In genomic region chr14:21985426-21985931, GRCm38 (mm10) we compare ENCODE assay signal across 8 mouse cellular contexts. TPM values are rescaled to one million over a fixed set of nuclear protein-coding genes. Genes with fewer than 3 reads are reported as not detected.
DNase-seq lines count a peak whose midpoint lies in the region; ATAC-seq lines count a peak whose summit lies in the region.

No protein-coding gene starts in this region.

- peaks cover 13% of the 10 kb centered on the region; the same call in 1 of the 2 replicates for H3K4me1 ChIP-seq in embryonic facial prominence, embryonic 14.5 days (ENCODE audit: control insufficient read depth, insufficient read depth, low read length)
- peaks cover 3% of the 10 kb centered on the region for H3K4me1 ChIP-seq in hindbrain, embryonic 11.5 days (replicated peaks; ENCODE audit: control insufficient read depth, insufficient read depth, low read length)
- H3K4me1 ChIP-seq in neural tube, embryonic 14.5 days (ENCODE audit: control insufficient read depth, insufficient read depth, low read length): peaks cover 14% of the 10 kb centered on the region

- peak overlapping the region; percentile 98 for H3K27ac ChIP-seq in embryonic facial prominence, embryonic 14.5 days (replicated peaks; ENCODE audit: low read depth, low read length)
- peak overlapping the region; percentile 100 for H3K27ac ChIP-seq in hindbrain, embryonic 11.5 days (ENCODE audit: low read depth, low read length)
- H3K27ac ChIP-seq in neural tube, embryonic 14.5 days (ENCODE audit: low read depth, low read length): peak overlapping the region; percentile 97

- peak; percentile 17 for DNase-seq in thymus, postnatal 0 days (ENCODE audit: low spot score)
- DNase-seq in thymus, postnatal 25 days: no peak
- no peak for DNase-seq in embryonic facial prominence, embryonic 14.5 days (ENCODE audit: low spot score)
- DNase-seq in hindbrain, embryonic 11.5 days (ENCODE audit: low spot score): peak; percentile 81
- peak; percentile 11 for DNase-seq in liver
- no peak for DNase-seq in left cerebral cortex, postnatal 10 days (ENCODE audit: extremely low spot score in 1 of 2, low spot score in 2 of 2)
- no peak for DNase-seq in T-cell, adult 2 months (ENCODE audit: low spot score)

- WGBS in embryonic facial prominence, embryonic 14.5 days: 2% methylated on average over 27 of the region's 37 CpGs
- WGBS in hindbrain, embryonic 11.5 days: under 1% methylated on average over 37 of the region's 37 CpGs
- under 1% methylated on average over 37 of the region's 37 CpGs for WGBS in neural tube, embryonic 14.5 days

- peak overlapping the region; percentile 96 for H3K9ac ChIP-seq in embryonic facial prominence, embryonic 14.5 days (ENCODE audit: low read depth, low read length)
- H3K9ac ChIP-seq in hindbrain, embryonic 11.5 days (ENCODE audit: low read depth, low read length): peak overlapping the region; percentile 98
- H3K9ac ChIP-seq in neural tube, embryonic 14.5 days (replicated peaks; ENCODE audit: low read depth, low read length): peak overlapping the region; percentile 84

- intact Hi-C loops in left cerebral cortex, postnatal 10 days (cut with DNase I): loop anchor here (5.0 to 10.0 kb wide), 5 partner anchors 189 to 1542 kb away; no protein-coding TSS in a partner anchor

- H3K36me3 ChIP-seq in embryonic facial prominence, embryonic 14.5 days (ENCODE audit: control insufficient read depth, insufficient read depth, low read length): peaks cover 35% of the 10 kb centered on the region
- H3K36me3 ChIP-seq in hindbrain, embryonic 11.5 days (ENCODE audit: control insufficient read depth, insufficient read depth, low read length): 0 out of 2 replicates have a peak, but pooled peaks cover 4% of the 10 kb centered on the region
- no peaks in the 10 kb centered on the region for H3K36me3 ChIP-seq in neural tube, embryonic 14.5 days (ENCODE audit: control insufficient read depth, insufficient read depth, low read length)

- no peak for ATAC-seq in embryonic facial prominence, embryonic 14.5 days (ENCODE audit: low read depth)
- no peak for ATAC-seq in hindbrain, embryonic 11.5 days (ENCODE audit: low FRiP score)
- no peak for ATAC-seq in neural tube, embryonic 14.5 days (ENCODE audit: low read depth)

- peak overlapping the region; percentile 81 for H3K4me2 ChIP-seq in embryonic facial prominence, embryonic 14.5 days (ENCODE audit: low read depth, low read length)
- peak overlapping the region; percentile 83 for H3K4me2 ChIP-seq in hindbrain, embryonic 11.5 days (replicated peaks; ENCODE audit: low read depth, low read length)
- peak overlapping the region; percentile 81 for H3K4me2 ChIP-seq in neural tube, embryonic 14.5 days (ENCODE audit: low read depth, low read length)

- H3K9me3 ChIP-seq in embryonic facial prominence, embryonic 14.5 days (ENCODE audit: control insufficient read depth, low read length): no peaks in the 10 kb centered on the region
- no peaks in the 10 kb centered on the region for H3K9me3 ChIP-seq in hindbrain, embryonic 11.5 days (ENCODE audit: control insufficient read depth, low read length)
- no peaks in the 10 kb centered on the region for H3K9me3 ChIP-seq in neural tube, embryonic 14.5 days (ENCODE audit: control insufficient read depth, low read length)

- peaks cover 7% of the 10 kb centered on the region; the same call in 1 of the 2 replicates for H3K27me3 ChIP-seq in embryonic facial prominence, embryonic 14.5 days (replicated peaks; ENCODE audit: control insufficient read depth, insufficient read depth, low read length)
- 0 out of 2 replicates have a peak, but pooled peaks cover 5% of the 10 kb centered on the region for H3K27me3 ChIP-seq in hindbrain, embryonic 11.5 days (ENCODE audit: control insufficient read depth, insufficient read depth, low read length)
- H3K27me3 ChIP-seq in neural tube, embryonic 14.5 days (ENCODE audit: control insufficient read depth, insufficient read depth, low read length): no peaks in the 10 kb centered on the region

- H3K4me3 ChIP-seq in embryonic facial prominence, embryonic 14.5 days (ENCODE audit: low read depth, low read length): peak overlapping the region; percentile 84
- H3K4me3 ChIP-seq in hindbrain, embryonic 11.5 days (ENCODE audit: low read depth, low read length): peak overlapping the region; percentile 94
- peak overlapping the region; percentile 84 for H3K4me3 ChIP-seq in neural tube, embryonic 14.5 days (ENCODE audit: low read depth, low read length)

RNA-seq across cellular contexts. Expression of gene Zfp503, which starts 3.9 kb away (rescaled TPM):
- polyA plus RNA-seq in thymus, postnatal 0 days (2015; fragmentation: Nextera tagmentation; extraction: Ambion mirVana): 3.0 and 3.2 TPM in 2 replicates
- 10.6 and 13.6 TPM in 2 replicates for polyA plus RNA-seq in embryonic facial prominence, embryonic 14.5 days (2014; fragmentation: Nextera tagmentation; extraction: Ambion mirVana)
- 11.8 and 15.4 TPM in 2 replicates for polyA plus RNA-seq in hindbrain, embryonic 11.5 days (2014; fragmentation: Nextera tagmentation; extraction: Ambion mirVana)
- 7.0 TPM in 2 replicates for polyA plus RNA-seq in neural tube, embryonic 14.5 days (2014; fragmentation: Nextera tagmentation; extraction: Ambion mirVana)
- 1 to 10 TPM; 2.6 to 3.2 TPM for total RNA-seq in left cerebral cortex, postnatal 10 days (2021)

RNA-seq across cellular contexts. Expression of gene Lrmda, which starts 34.0 kb away (rescaled TPM):
- 0.21 and 0.32 TPM in 2 replicates for polyA plus RNA-seq in thymus, postnatal 0 days (2015; fragmentation: Nextera tagmentation; extraction: Ambion mirVana)
- 0.24 and 0.97 TPM in 2 replicates for polyA plus RNA-seq in embryonic facial prominence, embryonic 14.5 days (2014; fragmentation: Nextera tagmentation; extraction: Ambion mirVana)
- polyA plus RNA-seq in hindbrain, embryonic 11.5 days (2014; fragmentation: Nextera tagmentation; extraction: Ambion mirVana): 0.20 and 0.91 TPM in 2 replicates
- 0.28 and 0.35 TPM in 2 replicates for polyA plus RNA-seq in neural tube, embryonic 14.5 days (2014; fragmentation: Nextera tagmentation; extraction: Ambion mirVana)
- total RNA-seq in left cerebral cortex, postnatal 10 days (2021): 1 to 10 TPM in 1 of 2 experiments, not detected in 1; 1.1 TPM

Comparison
In these comparisons a context has a peak if more than half of its experiments do, and no peak if none do; other contexts are left out.
1. DNase-seq: peak in thymus, postnatal 0 days (single experiment), hindbrain, embryonic 11.5 days (single experiment) and liver (single experiment); none in thymus, postnatal 25 days (single experiment), embryonic facial prominence, embryonic 14.5 days (single experiment), left cerebral cortex, postnatal 10 days (0 of 2) and T-cell, adult 2 months (single experiment).
2. Peak in every context shown above with its lines, with median percentiles within 50 percentile points of each other: H3K27ac ChIP-seq, H3K4me2 ChIP-seq, H3K4me3 ChIP-seq and H3K9ac ChIP-seq.